Mouse (Mus musculus): ENCODE measurements around the gene Commd1. TPM values are rescaled to one million over a fixed set of nuclear protein-coding genes. Genes with fewer than 3 reads are reported as not detected.

The Commd1 gene
- polyA plus RNA-seq, 1 experiment from 2014 or later, result 388 TPM

GRCm38 (mm10) chr11:23008824-23009200, 26.6 kb upstream of the Commd1 start:
- Histone ChIP-seq H3K9ac (replicated peaks) (peak overlapping the region; percentile 66), H3K4me3 (replicated peaks) (peak overlapping the region; percentile 57), H3K36me3 (peaks cover 16% of the 10 kb centered on the region), H3K4me1 (replicated peaks) (no peaks in the 10 kb centered on the region), H3K27ac (no peak overlapping the region), H3K27me3 (no peaks in the 10 kb centered on the region), H3K4me2 (peak overlapping the region; percentile 74), H3K9me3 (no peaks in the 10 kb centered on the region)
- WGBS, result 37% methylated on average over 4 of the region's 4 CpGs
- ATAC-seq (ENCODE audit: insufficient number of reproducible peaks, insufficient read depth, low FRiP score, low TSS enrichment, low read depth), result no peak

- H3K27ac ChIP-seq, result peak overlapping the region; percentile 90
- WGBS, result under 1% methylated on average over 40 of the region's 40 CpGs
- H3K4me2 ChIP-seq, result peak overlapping the region; percentile 74
- no peaks in the 10 kb centered on the region for H3K4me1 ChIP-seq (replicated peaks)
- peaks cover 21% of the 10 kb centered on the region for H3K36me3 ChIP-seq
- H3K9ac ChIP-seq (replicated peaks), result peak overlapping the region; percentile 66
- ATAC-seq (ENCODE audit: insufficient number of reproducible peaks, insufficient read depth, low FRiP score, low TSS enrichment, low read depth), result peak; percentile 94
- H3K9me3 ChIP-seq, result no peaks in the 10 kb centered on the region
- H3K27me3 ChIP-seq, result no peaks in the 10 kb centered on the region
- H3K4me3 ChIP-seq (replicated peaks), result peak overlapping the region; percentile 57
Measured at GRCm38 (mm10) chr11:23008181-23008823, 26.1 kb upstream of the Commd1 start.

- no peaks in the 10 kb centered on the region for H3K4me1 ChIP-seq (replicated peaks)
- peak; percentile 84 for ATAC-seq (ENCODE audit: insufficient number of reproducible peaks, insufficient read depth, low FRiP score, low TSS enrichment, low read depth)
- H3K27me3 ChIP-seq, result no peaks in the 10 kb centered on the region
- H3K4me3 ChIP-seq (replicated peaks), result peak within 1 kb of the TSS; percentile 57
- under 1% methylated on average over 22 of the region's 22 CpGs for WGBS
- no peaks in the 10 kb centered on the region for H3K9me3 ChIP-seq
- peak within 1 kb of the TSS; percentile 90 for H3K27ac ChIP-seq
- peaks cover 27% of the 10 kb centered on the region for H3K36me3 ChIP-seq
- H3K4me2 ChIP-seq, result peak within 1 kb of the TSS; percentile 74
- peak within 1 kb of the TSS; percentile 66 for H3K9ac ChIP-seq (replicated peaks)
Measured at GRCm38 (mm10) chr11:23007481-23008180, 25.4 kb upstream of the Commd1 start, which contains the start of gene Fam161a. Gene Fam161a, plus strand, starts transcription at chr11:23007531.

GRCm38 (mm10) chr11:23007166-23007480, 24.9 kb upstream of the Commd1 start:
- Histone ChIP-seq H3K27me3 (no peaks in the 10 kb centered on the region), H3K36me3 (peaks cover 33% of the 10 kb centered on the region), H3K27ac (peak overlapping the region; percentile 90), H3K9ac (replicated peaks) (0 out of 2 replicates have a peak overlapping the region, but pooled peaks have one; percentile 2), H3K9me3 (no peaks in the 10 kb centered on the region), H3K4me3 (replicated peaks) (peak overlapping the region; percentile 57), H3K4me2 (peak overlapping the region; percentile 74), H3K4me1 (replicated peaks) (no peaks in the 10 kb centered on the region)
- WGBS, result 5% methylated on average over 6 of the region's 6 CpGs
- ATAC-seq (ENCODE audit: insufficient number of reproducible peaks, insufficient read depth, low FRiP score, low TSS enrichment, low read depth), result no peak

DNA sequence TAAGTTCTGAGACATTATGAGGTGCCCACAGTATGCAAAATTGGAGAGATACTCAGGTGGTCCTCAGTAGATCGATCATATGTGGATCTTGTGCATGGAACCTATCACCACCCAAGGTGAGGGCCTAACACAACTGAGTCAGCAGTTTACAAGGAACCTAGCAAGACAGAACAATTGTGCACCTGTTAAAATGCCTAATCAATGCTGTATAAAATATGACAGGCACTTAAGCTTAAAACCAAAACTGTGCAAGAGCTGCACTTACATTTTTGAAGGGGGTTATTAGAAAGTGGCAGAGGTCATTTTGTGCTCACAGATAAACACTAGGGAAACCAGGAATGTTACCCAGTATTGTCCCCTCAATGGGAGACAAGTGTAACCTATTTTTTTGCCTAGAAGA, 23.1 kb upstream of the Commd1 start:
- Histone ChIP-seq H3K4me1 (replicated peaks) (no peaks in the 10 kb centered on the region), H3K9me3 (no peaks in the 10 kb centered on the region), H3K27ac (no peak overlapping the region), H3K27me3 (no peaks in the 10 kb centered on the region), H3K4me2 (no peak overlapping the region), H3K36me3 (peaks cover 49% of the 10 kb centered on the region), H3K9ac (replicated peaks) (no peak overlapping the region), H3K4me3 (replicated peaks) (no peak overlapping the region)
- WGBS, result 94% methylated on average over 1 of the region's 1 CpGs
- no peak for ATAC-seq (ENCODE audit: insufficient number of reproducible peaks, insufficient read depth, low FRiP score, low TSS enrichment, low read depth)

DNA sequence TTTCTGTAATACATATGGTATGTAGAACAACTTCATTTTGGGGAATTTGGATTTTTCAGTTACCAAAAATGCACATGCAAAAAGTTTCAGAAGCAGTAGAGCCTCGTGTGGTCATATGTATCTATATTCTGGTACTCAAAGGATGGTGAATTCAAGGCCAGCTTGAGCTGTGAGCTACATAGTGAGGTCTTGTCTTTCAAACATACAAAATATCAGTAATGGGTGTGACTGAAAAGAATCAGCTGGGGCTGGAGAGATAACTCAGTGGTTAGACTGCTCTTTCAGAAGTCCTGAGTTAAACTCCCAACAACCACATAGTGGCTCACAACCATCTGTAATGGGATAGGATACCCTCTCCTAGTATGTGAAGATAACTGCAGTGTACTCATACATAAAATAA, 16.1 kb upstream of the Commd1 start:
- no peak overlapping the region for H3K27ac ChIP-seq
- H3K9me3 ChIP-seq, result no peaks in the 10 kb centered on the region
- peaks cover 90% of the 10 kb centered on the region for H3K36me3 ChIP-seq
- ATAC-seq (ENCODE audit: insufficient number of reproducible peaks, insufficient read depth, low FRiP score, low TSS enrichment, low read depth), result no peak
- H3K4me1 ChIP-seq (replicated peaks), result no peaks in the 10 kb centered on the region
- H3K4me2 ChIP-seq, result no peak overlapping the region
- H3K4me3 ChIP-seq (replicated peaks), result no peak overlapping the region
- no peaks in the 10 kb centered on the region for H3K27me3 ChIP-seq
- WGBS, result 90% methylated on average over 1 of the region's 1 CpGs
- H3K9ac ChIP-seq (replicated peaks), result no peak overlapping the region

DNA sequence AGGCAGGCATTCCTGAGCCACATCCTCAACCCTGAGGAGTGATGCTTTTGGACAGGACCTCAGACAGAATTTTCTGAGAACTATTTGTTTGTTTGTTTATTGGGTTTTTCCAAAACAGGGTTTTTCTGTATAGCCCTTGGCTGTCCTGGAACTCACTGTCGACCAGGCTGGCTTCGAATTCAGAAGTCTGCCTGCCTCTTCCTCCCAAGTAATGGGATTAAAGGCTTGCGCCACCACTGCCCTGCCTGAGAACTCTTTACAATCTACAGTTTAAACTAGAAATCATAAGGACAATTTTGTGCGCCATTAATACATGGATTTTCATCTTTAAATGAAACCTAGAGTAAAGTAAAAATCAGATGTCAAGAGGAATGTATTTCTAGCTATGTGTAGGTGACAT, 13.3 kb upstream of the Commd1 start:
- Histone ChIP-seq H3K27ac (no peak overlapping the region), H3K4me1 (replicated peaks) (peaks cover 11% of the 10 kb centered on the region), H3K27me3 (no peaks in the 10 kb centered on the region), H3K36me3 (peaks cover 64% of the 10 kb centered on the region), H3K4me3 (replicated peaks) (no peak overlapping the region), H3K4me2 (no peak overlapping the region), H3K9me3 (no peaks in the 10 kb centered on the region), H3K9ac (replicated peaks) (no peak overlapping the region)
- no peak for ATAC-seq (ENCODE audit: insufficient number of reproducible peaks, insufficient read depth, low FRiP score, low TSS enrichment, low read depth)
- 94% methylated on average over 4 of the region's 4 CpGs for whole genome bisulfite sequencing

DNA sequence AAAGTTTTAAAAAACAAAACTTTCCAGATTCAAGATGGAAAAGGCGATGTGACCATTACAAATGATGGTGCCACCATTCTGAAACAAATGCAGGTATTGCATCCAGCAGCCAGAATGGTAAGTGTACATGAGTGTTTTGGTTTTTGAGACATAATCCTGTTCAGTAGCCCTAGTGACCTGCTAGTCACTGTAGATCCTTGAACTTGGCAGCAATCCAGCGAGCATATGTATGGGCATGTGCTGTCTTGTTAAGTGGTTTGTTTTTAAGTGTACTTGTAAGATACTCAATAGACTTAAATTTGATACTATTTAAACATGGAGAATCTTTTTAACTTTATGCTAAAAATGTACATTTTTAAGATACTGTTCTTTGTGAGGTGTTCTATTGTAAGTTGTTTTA, 12.1 kb upstream of the Commd1 start:
- no peaks in the 10 kb centered on the region for H3K27me3 ChIP-seq
- WGBS, result 100% methylated on average over 2 of the region's 2 CpGs
- ATAC-seq (ENCODE audit: insufficient number of reproducible peaks, insufficient read depth, low FRiP score, low TSS enrichment, low read depth), result no peak
- no peak overlapping the region for H3K4me3 ChIP-seq (replicated peaks)
- peaks cover 52% of the 10 kb centered on the region for H3K36me3 ChIP-seq
- no peak overlapping the region for H3K4me2 ChIP-seq
- H3K27ac ChIP-seq, result no peak overlapping the region
- H3K4me1 ChIP-seq (replicated peaks), result peaks cover 15% of the 10 kb centered on the region
- no peaks in the 10 kb centered on the region for H3K9me3 ChIP-seq
- H3K9ac ChIP-seq (replicated peaks), result no peak overlapping the region

GRCm38 (mm10) chr11:22991218-22991835, 9.1 kb upstream of the Commd1 start:
- peak overlapping the region; percentile 76 for H3K4me3 ChIP-seq (replicated peaks)
- no peak for ATAC-seq (ENCODE audit: insufficient number of reproducible peaks, insufficient read depth, low FRiP score, low TSS enrichment, low read depth)
- no peaks in the 10 kb centered on the region for H3K9me3 ChIP-seq
- peak overlapping the region; percentile 88 for H3K4me2 ChIP-seq
- peaks cover 15% of the 10 kb centered on the region for H3K4me1 ChIP-seq (replicated peaks)
- no peaks in the 10 kb centered on the region for H3K27me3 ChIP-seq
- H3K36me3 ChIP-seq, result peaks cover 26% of the 10 kb centered on the region
- peak overlapping the region; percentile 89 for H3K9ac ChIP-seq (replicated peaks)
- WGBS, result 9% methylated on average over 14 of the region's 14 CpGs
- peak overlapping the region; percentile 96; the same call in 1 of the 2 replicates for H3K27ac ChIP-seq

DNA sequence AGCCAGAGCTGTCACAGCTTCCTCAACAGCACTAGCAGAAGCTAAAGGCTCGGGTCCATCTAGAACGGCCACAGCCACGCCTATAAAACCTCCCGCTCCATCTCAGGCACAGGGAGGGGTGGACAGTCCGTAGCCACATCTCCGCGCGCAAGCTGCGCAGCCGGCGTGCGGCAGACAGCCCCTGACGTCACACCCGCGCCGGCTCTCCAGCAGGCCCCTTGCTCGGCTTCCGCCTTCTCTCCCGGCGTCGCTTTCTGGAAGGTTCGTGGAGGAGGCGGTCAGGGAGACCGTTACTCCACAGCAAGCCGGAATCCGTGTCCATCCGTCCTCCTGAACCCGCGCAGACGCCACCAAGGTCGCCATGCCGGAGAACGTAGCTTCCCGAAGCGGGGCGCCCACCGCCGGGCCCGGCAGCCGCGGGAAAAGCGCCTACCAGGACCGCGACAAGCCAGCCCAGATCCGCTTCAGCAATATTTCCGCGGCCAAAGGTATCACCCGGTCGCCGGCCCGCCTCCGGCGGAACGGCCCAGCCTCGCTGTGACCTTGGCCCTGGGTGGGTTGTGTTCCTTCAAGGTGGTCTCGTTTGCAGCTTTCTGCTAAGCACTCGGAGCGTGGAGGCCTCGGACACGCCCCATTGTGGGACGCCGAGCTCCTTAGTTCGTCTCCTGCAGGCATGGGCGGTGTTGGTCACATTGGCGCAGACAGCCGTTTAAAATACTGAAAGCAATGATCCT, 8.4 kb upstream of the Commd1 start, which contains the start of gene Cct4:
Gene Cct4 (plus strand): TSS at position 127 of the 734 bp plus-strand sequence.
- peak; percentile 98 for ATAC-seq (ENCODE audit: insufficient number of reproducible peaks, insufficient read depth, low FRiP score, low TSS enrichment, low read depth)
- no peaks in the 10 kb centered on the region for H3K9me3 ChIP-seq
- H3K4me1 ChIP-seq (replicated peaks), result peaks cover 15% of the 10 kb centered on the region
- no peaks in the 10 kb centered on the region for H3K27me3 ChIP-seq
- WGBS, result under 1% methylated on average over 66 of the region's 66 CpGs
- peak within 1 kb of the TSS; percentile 76 for H3K4me3 ChIP-seq (replicated peaks)
- peak within 1 kb of the TSS; percentile 88 for H3K4me2 ChIP-seq
- peaks cover 21% of the 10 kb centered on the region for H3K36me3 ChIP-seq
- H3K9ac ChIP-seq (replicated peaks), result peak within 1 kb of the TSS; percentile 89
- H3K27ac ChIP-seq, result peak within 1 kb of the TSS; percentile 96

- H3K4me1 ChIP-seq (replicated peaks), result peaks cover 15% of the 10 kb centered on the region
- H3K27me3 ChIP-seq, result no peaks in the 10 kb centered on the region
- H3K9ac ChIP-seq (replicated peaks), result peak overlapping the region; percentile 89
- WGBS, result 74% methylated on average over 1 of the region's 1 CpGs
- H3K4me3 ChIP-seq (replicated peaks), result peak overlapping the region; percentile 76
- no peaks in the 10 kb centered on the region for H3K9me3 ChIP-seq
- peak overlapping the region; percentile 88 for H3K4me2 ChIP-seq
- peaks cover 13% of the 10 kb centered on the region for H3K36me3 ChIP-seq
- ATAC-seq (ENCODE audit: insufficient number of reproducible peaks, insufficient read depth, low FRiP score, low TSS enrichment, low read depth), result 0 out of 2 replicates have a peak, but pooled peaks have one; percentile 3
- H3K27ac ChIP-seq, result peak overlapping the region; percentile 96
Measured at GRCm38 (mm10) chr11:22989786-22990185, 7.6 kb upstream of the Commd1 start.

Data from limb, embryonic 12.5 days (tissue).